Mouse (Mus musculus): Measurements from ENCODE around the gene Olfr167.
"Not testable (repeated sequence)": the region's sequence is repeated elsewhere in the genome, so short reads cannot be mapped to it uniquely, and the experiment has no call there.

- not testable (repeated sequence) for TF ChIP-seq POLR2A (IDR thresholded peaks at IDR 0.05; ENCODE audit: control insufficient read depth in 1 of 2, insufficient read depth in 1 of 2, low read depth in 1 of 2, low read length in 2 of 2, poor library complexity in 1 of 2); USF1 (IDR thresholded peaks at IDR 0.05; ENCODE audit: low read depth, low read length); EP300 (IDR thresholded peaks at IDR 0.05; ENCODE audit: low read depth in 1 of 2, low read length in 2 of 2); BHLHE40 (IDR thresholded peaks at IDR 0.05; ENCODE audit: borderline replicate concordance, low read depth, low read length); CTCF (IDR thresholded peaks at IDR 0.05 in 2 of 3, conservative IDR thresholded peaks at IDR 0.05 in 1 of 3; ENCODE audit: control insufficient read depth in 1 of 3, insufficient read depth in 1 of 3, low read depth in 2 of 3, low read length in 3 of 3, poor library complexity in 1 of 3, severe bottlenecking in 1 of 3); MXI1 (IDR thresholded peaks at IDR 0.05; ENCODE audit: low read depth, low read length); USF2 (IDR thresholded peaks at IDR 0.05; ENCODE audit: borderline replicate concordance in 1 of 2, insufficient read depth in 1 of 2, low read depth in 1 of 2, low read length in 2 of 2); CHD2 (IDR thresholded peaks at IDR 0.05; ENCODE audit: low read length); CHD1 (IDR thresholded peaks at IDR 0.05; ENCODE audit: low read depth, low read length); MAX (IDR thresholded peaks at IDR 0.05; ENCODE audit: low read length)
These were observed 31.4 kb upstream of the Olfr167 start for GRCm38 (mm10) chr16:19553429-19553828.

Data from MEL (cell line).